Mouse (Mus musculus): ENCODE results near the gene Lrrc8d. TPM values are rescaled to one million over a fixed set of nuclear protein-coding genes. Genes with fewer than 3 reads are reported as not detected.

Gene Lrrc8d
- polyA plus RNA-seq, 1 experiment from 2014 or later = 8.3 TPM

DNA sequence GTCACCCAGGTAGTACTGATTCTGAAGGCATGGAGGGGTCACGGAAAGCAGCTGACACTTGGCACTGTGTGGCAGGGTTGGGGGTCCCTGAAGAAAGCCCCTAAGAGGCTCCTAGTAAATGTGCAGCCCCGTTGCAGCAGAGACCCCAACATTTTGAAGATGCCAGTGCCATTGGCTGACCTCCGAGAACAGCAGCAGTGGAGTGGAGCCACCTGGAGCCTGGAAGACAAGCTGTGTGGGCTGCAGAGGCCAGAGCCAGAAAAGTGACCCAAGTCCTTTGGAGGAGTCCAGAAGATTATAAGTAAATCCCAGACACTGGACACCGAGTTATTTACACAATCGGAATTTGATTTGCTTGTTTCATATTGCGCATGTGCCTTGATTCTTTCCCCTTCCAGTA, 32.4 kb upstream of the Lrrc8d start:
- Histone ChIP-seq H3K4me2 (no peak overlapping the region), H3K9me3 (replicated peaks; ENCODE audit: control insufficient read depth, low read length) (no peaks in the 10 kb centered on the region), H3K4me3 (ENCODE audit: low read depth, low read length) (no peak overlapping the region), H3K36me3 (ENCODE audit: control insufficient read depth, insufficient read depth, low read length) (no peaks in the 10 kb centered on the region), H3K27ac (ENCODE audit: low read depth, low read length) (no peak overlapping the region), H3K4me1 (ENCODE audit: control insufficient read depth, insufficient read depth, low read length) (no peaks in the 10 kb centered on the region), H3K9ac (ENCODE audit: low read depth, low read length) (no peak overlapping the region), H3K27me3 (ENCODE audit: control insufficient read depth, insufficient read depth, low read length) (no peaks in the 10 kb centered on the region)
- no peak for ATAC-seq (replicated peaks; ENCODE audit: insufficient number of reproducible peaks, low FRiP score, low TSS enrichment)
- WGBS (ENCODE audit: insufficient replicate concordance) = 80% methylated on average over 6 of the region's 6 CpGs

- H3K4me1 ChIP-seq (ENCODE audit: control insufficient read depth, insufficient read depth, low read length) = no peaks in the 10 kb centered on the region
- no peak overlapping the region for H3K9ac ChIP-seq (ENCODE audit: low read depth, low read length)
- no peak for ATAC-seq (replicated peaks; ENCODE audit: insufficient number of reproducible peaks, low FRiP score, low TSS enrichment)
- 88% methylated on average over 2 of the region's 2 CpGs for WGBS (ENCODE audit: insufficient replicate concordance)
- H3K4me3 ChIP-seq (ENCODE audit: low read depth, low read length) = no peak overlapping the region
- no peaks in the 10 kb centered on the region for H3K27me3 ChIP-seq (ENCODE audit: control insufficient read depth, insufficient read depth, low read length)
- no peaks in the 10 kb centered on the region for H3K36me3 ChIP-seq (ENCODE audit: control insufficient read depth, insufficient read depth, low read length)
- H3K27ac ChIP-seq (ENCODE audit: low read depth, low read length) = no peak overlapping the region
- H3K9me3 ChIP-seq (replicated peaks; ENCODE audit: control insufficient read depth, low read length) = no peaks in the 10 kb centered on the region
- H3K4me2 ChIP-seq = no peak overlapping the region
Measured at GRCm38 (mm10) chr5:105669086-105669485, 30.7 kb upstream of the Lrrc8d start.

DNA sequence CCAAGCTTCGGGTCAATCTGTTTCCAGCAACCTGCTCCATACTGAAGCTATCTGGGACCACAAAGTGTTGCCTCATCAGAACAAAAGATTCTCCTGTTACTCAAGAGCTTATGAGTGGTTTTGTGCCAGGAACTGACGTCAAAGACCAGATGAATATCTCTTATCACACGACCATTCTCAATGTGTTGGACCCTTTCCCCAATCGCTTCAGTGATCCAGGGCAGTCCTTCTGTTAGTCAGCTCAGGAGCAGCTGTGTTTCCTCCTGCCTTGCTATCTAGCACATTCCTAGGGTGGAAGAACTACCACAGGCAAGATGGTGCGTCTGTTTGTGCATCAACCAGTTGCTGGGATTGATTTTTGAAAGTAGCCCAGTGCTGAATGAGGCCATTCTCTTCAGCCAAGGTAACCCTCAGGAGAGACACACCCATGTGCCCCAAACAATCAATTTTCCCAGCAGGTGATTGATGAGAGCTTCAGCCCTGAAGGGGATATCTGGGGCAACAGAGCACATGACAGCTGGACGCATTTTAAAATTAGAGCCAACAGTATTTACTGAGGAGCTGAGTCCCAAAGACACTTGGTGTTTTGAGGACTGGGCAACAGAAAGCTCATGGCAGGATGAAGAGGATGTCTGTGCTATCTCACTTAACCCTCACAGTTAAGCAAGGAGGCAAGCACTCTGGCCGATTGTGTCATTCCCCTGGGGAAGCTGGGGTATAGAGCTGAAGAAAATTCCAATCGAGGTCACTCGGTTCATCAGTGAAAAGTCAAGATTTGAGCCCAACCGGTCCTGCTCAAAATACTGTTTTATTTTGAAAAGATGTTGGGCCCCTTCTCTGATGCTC, 30.0 kb upstream of the Lrrc8d start:
- ATAC-seq (replicated peaks; ENCODE audit: insufficient number of reproducible peaks, low FRiP score, low TSS enrichment) = no peak

GRCm38 (mm10) chr5:105672332-105672731, 27.4 kb upstream of the Lrrc8d start:
- no peak for ATAC-seq (replicated peaks; ENCODE audit: insufficient number of reproducible peaks, low FRiP score, low TSS enrichment)
- no peaks in the 10 kb centered on the region for H3K36me3 ChIP-seq (ENCODE audit: control insufficient read depth, insufficient read depth, low read length)
- H3K4me1 ChIP-seq (ENCODE audit: control insufficient read depth, insufficient read depth, low read length) = peaks cover 6% of the 10 kb centered on the region; the same call in 1 of the 2 replicates
- no peak overlapping the region for H3K9ac ChIP-seq (ENCODE audit: low read depth, low read length)
- H3K4me3 ChIP-seq (ENCODE audit: low read depth, low read length) = no peak overlapping the region
- H3K27me3 ChIP-seq (ENCODE audit: control insufficient read depth, insufficient read depth, low read length) = no peaks in the 10 kb centered on the region
- WGBS (ENCODE audit: insufficient replicate concordance) = 53% methylated on average over 4 of the region's 4 CpGs
- H3K27ac ChIP-seq (ENCODE audit: low read depth, low read length) = no peak overlapping the region
- H3K4me2 ChIP-seq = no peak overlapping the region
- no peaks in the 10 kb centered on the region for H3K9me3 ChIP-seq (replicated peaks; ENCODE audit: control insufficient read depth, low read length)

More for the DNA sequence above, 30.0 kb upstream of the Lrrc8d start:
- no peaks in the 10 kb centered on the region for H3K4me1 ChIP-seq (ENCODE audit: control insufficient read depth, insufficient read depth, low read length)
- H3K4me2 ChIP-seq = no peak overlapping the region
- H3K4me3 ChIP-seq (ENCODE audit: low read depth, low read length) = no peak overlapping the region
- WGBS (ENCODE audit: insufficient replicate concordance) = 50% methylated on average over 10 of the region's 10 CpGs
- H3K36me3 ChIP-seq (ENCODE audit: control insufficient read depth, insufficient read depth, low read length) = no peaks in the 10 kb centered on the region
- H3K9ac ChIP-seq (ENCODE audit: low read depth, low read length) = no peak overlapping the region
- no peak overlapping the region for H3K27ac ChIP-seq (ENCODE audit: low read depth, low read length)
- H3K9me3 ChIP-seq (replicated peaks; ENCODE audit: control insufficient read depth, low read length) = no peaks in the 10 kb centered on the region
- no peaks in the 10 kb centered on the region for H3K27me3 ChIP-seq (ENCODE audit: control insufficient read depth, insufficient read depth, low read length)

DNA sequence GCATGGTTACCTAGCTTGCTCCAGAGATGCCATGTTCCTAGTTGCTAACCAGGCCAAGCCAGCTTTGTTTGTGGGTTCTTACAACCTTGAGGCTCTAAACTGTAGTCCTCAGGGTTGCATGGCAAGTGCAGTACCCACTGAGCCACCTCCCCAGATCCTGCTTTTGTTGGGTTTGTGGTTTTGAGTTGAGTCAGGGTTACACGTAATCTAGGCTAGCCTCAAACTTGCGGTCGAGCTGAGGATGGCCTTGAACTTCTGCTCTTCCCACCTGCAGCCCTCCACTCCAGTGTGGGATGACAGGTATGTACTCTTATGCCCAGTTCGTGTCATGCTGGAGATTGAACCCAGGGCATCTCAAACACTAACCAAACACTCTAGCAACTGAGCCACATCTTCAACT, 24.3 kb upstream of the Lrrc8d start:
- no peak overlapping the region for H3K4me2 ChIP-seq
- ATAC-seq (replicated peaks; ENCODE audit: insufficient number of reproducible peaks, low FRiP score, low TSS enrichment) = no peak
- no peaks in the 10 kb centered on the region for H3K36me3 ChIP-seq (ENCODE audit: control insufficient read depth, insufficient read depth, low read length)
- H3K9me3 ChIP-seq (replicated peaks; ENCODE audit: control insufficient read depth, low read length) = no peaks in the 10 kb centered on the region
- no peak overlapping the region for H3K9ac ChIP-seq (ENCODE audit: low read depth, low read length)
- no peaks in the 10 kb centered on the region for H3K27me3 ChIP-seq (ENCODE audit: control insufficient read depth, insufficient read depth, low read length)
- H3K27ac ChIP-seq (ENCODE audit: low read depth, low read length) = no peak overlapping the region
- H3K4me3 ChIP-seq (ENCODE audit: low read depth, low read length) = no peak overlapping the region
- WGBS (ENCODE audit: insufficient replicate concordance) = 81% methylated on average over 4 of the region's 4 CpGs
- H3K4me1 ChIP-seq (ENCODE audit: control insufficient read depth, insufficient read depth, low read length) = peaks cover 9% of the 10 kb centered on the region; the same call in 1 of the 2 replicates

GRCm38 (mm10) chr5:105677071-105677470, 22.7 kb upstream of the Lrrc8d start:
- H3K9me3 ChIP-seq (replicated peaks; ENCODE audit: control insufficient read depth, low read length) = no peaks in the 10 kb centered on the region
- H3K27ac ChIP-seq (ENCODE audit: low read depth, low read length) = peak overlapping the region; percentile 75
- WGBS (ENCODE audit: insufficient replicate concordance) = 65% methylated on average over 2 of the region's 2 CpGs
- H3K36me3 ChIP-seq (ENCODE audit: control insufficient read depth, insufficient read depth, low read length) = no peaks in the 10 kb centered on the region
- H3K4me1 ChIP-seq (ENCODE audit: control insufficient read depth, insufficient read depth, low read length) = peaks cover 9% of the 10 kb centered on the region; the same call in 1 of the 2 replicates
- no peaks in the 10 kb centered on the region for H3K27me3 ChIP-seq (ENCODE audit: control insufficient read depth, insufficient read depth, low read length)
- no peak overlapping the region for H3K9ac ChIP-seq (ENCODE audit: low read depth, low read length)
- peak; percentile 44; the same call in 1 of the 2 replicates for ATAC-seq (replicated peaks; ENCODE audit: insufficient number of reproducible peaks, low FRiP score, low TSS enrichment)
- H3K4me2 ChIP-seq = no peak overlapping the region
- H3K4me3 ChIP-seq (ENCODE audit: low read depth, low read length) = no peak overlapping the region

- no peak for ATAC-seq (replicated peaks; ENCODE audit: insufficient number of reproducible peaks, low FRiP score, low TSS enrichment)
- H3K4me2 ChIP-seq = no peak overlapping the region
- H3K27me3 ChIP-seq (ENCODE audit: control insufficient read depth, insufficient read depth, low read length) = no peaks in the 10 kb centered on the region
- H3K9ac ChIP-seq (ENCODE audit: low read depth, low read length) = no peak overlapping the region
- 75% methylated on average over 8 of the region's 8 CpGs for WGBS (ENCODE audit: insufficient replicate concordance)
- peaks cover 9% of the 10 kb centered on the region; the same call in 1 of the 2 replicates for H3K4me1 ChIP-seq (ENCODE audit: control insufficient read depth, insufficient read depth, low read length)
- H3K36me3 ChIP-seq (ENCODE audit: control insufficient read depth, insufficient read depth, low read length) = no peaks in the 10 kb centered on the region
- H3K27ac ChIP-seq (ENCODE audit: low read depth, low read length) = no peak overlapping the region
- H3K9me3 ChIP-seq (replicated peaks; ENCODE audit: control insufficient read depth, low read length) = no peaks in the 10 kb centered on the region
- no peak overlapping the region for H3K4me3 ChIP-seq (ENCODE audit: low read depth, low read length)
Measured at GRCm38 (mm10) chr5:105678243-105678642, 21.5 kb upstream of the Lrrc8d start.

GRCm38 (mm10) chr5:105679261-105679660, 20.5 kb upstream of the Lrrc8d start:
- H3K9me3 ChIP-seq (replicated peaks; ENCODE audit: control insufficient read depth, low read length) = no peaks in the 10 kb centered on the region
- no peak overlapping the region for H3K9ac ChIP-seq (ENCODE audit: low read depth, low read length)
- no peaks in the 10 kb centered on the region for H3K36me3 ChIP-seq (ENCODE audit: control insufficient read depth, insufficient read depth, low read length)
- H3K4me1 ChIP-seq (ENCODE audit: control insufficient read depth, insufficient read depth, low read length) = peaks cover 9% of the 10 kb centered on the region; the same call in 1 of the 2 replicates
- WGBS (ENCODE audit: insufficient replicate concordance) = 44% methylated on average over 4 of the region's 4 CpGs
- H3K27ac ChIP-seq (ENCODE audit: low read depth, low read length) = no peak overlapping the region
- H3K4me3 ChIP-seq (ENCODE audit: low read depth, low read length) = no peak overlapping the region
- no peak for ATAC-seq (replicated peaks; ENCODE audit: insufficient number of reproducible peaks, low FRiP score, low TSS enrichment)
- H3K4me2 ChIP-seq = no peak overlapping the region
- no peaks in the 10 kb centered on the region for H3K27me3 ChIP-seq (ENCODE audit: control insufficient read depth, insufficient read depth, low read length)
